Mouse (Mus musculus) E14TG2a.4 (cell line): ENCODE measurements around the gene Mrps2.
"Not testable (repeated sequence)": the region's sequence is repeated elsewhere in the genome, so short reads cannot be mapped to it uniquely, and the experiment has no call there.

Experiments
- H3K27me3 ChIP-seq: 2 replicates; pipeline ENCODE4 v1.6.1; 2014; ENCODE audit warnings: low read length, control low read depth; ENCODE audit not compliant: insufficient read depth
- H3K36me3 ChIP-seq: 2 replicates; pipeline ENCODE4 v1.6.1; 2014; ENCODE audit warnings: low read length, control low read depth; ENCODE audit not compliant: insufficient read depth
- H3K4me1 ChIP-seq: replicated peaks from 2 replicates; pipeline ENCODE4 v1.6.1; 2014; ENCODE audit warnings: low read depth, low read length, control low read depth
- H3K4me3 ChIP-seq: replicated peaks from 2 replicates; pipeline ENCODE4 v1.5.1; 2014; ENCODE audit warnings: mild to moderate bottlenecking, low read length
- H3K9me3 ChIP-seq: 2 replicates; pipeline ENCODE4 v1.6.1; 2014; ENCODE audit warnings: low read length, control low read depth
- CTCF ChIP-seq: conservative IDR thresholded peaks from 2 replicates; pipeline ENCODE4 v1.5.1; 2014; ENCODE audit warnings: low read length
- NANOG ChIP-seq: IDR thresholded peaks from 2 replicates; pipeline ENCODE4 v1.6.1; 2014; ENCODE audit warnings: borderline replicate concordance, low read length, mixed read lengths
- POU5F1 ChIP-seq: IDR thresholded peaks from 2 replicates; pipeline ENCODE4 v1.6.1; 2014; ENCODE audit warnings: low read length, borderline replicate concordance

The Mrps2 gene

DNA sequence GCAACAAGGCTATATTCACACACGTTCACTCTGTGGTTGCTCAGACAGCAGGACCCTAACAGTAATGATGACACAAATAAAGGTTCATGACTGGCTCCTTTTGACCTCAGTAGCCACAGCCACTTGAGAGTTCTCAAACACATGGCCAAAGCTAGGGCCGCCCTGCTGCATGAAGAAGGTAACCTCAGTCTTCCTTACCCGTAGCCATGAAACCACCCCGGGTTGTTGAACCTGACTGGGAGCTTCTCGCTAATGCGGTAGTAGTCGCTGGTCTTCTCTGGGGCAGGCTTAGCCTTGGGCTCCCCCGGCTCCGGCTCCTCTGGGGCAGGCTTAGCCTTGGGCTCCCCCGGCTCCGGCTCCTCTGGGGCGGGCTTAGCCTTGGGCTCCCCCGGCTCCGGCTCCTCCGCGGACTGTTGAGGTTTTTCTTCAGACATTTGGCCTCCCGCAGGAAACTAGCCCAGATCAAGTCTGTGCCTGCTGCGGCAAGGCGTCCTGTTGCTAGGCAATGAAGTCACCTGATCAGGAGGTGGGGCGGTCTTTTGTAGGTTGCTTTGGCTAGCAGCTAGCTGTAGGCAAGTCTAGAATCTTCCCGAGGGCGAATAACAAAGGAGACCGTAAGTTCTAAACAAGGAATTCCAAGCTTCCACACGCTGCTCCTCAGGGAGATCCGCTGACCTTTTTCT is 1.9 kb upstream of the Mrps2 start, which contains the start of gene 1700007K13Rik:
TSS of gene 1700007K13Rik (minus strand) at position 497 of the 683 bp plus-strand sequence.
- H3K4me3 ChIP-seq = peak within 1 kb of the TSS; percentile 82
- peaks cover 3% of the 10 kb centered on the region; the same call in 1 of the 2 replicates for H3K27me3 ChIP-seq
- H3K9me3 ChIP-seq = no peaks in the 10 kb centered on the region
- H3K36me3 ChIP-seq = peaks cover 38% of the 10 kb centered on the region
- peaks cover 65% of the 10 kb centered on the region for H3K4me1 ChIP-seq
- TF ChIP-seq NANOG (no peak), CTCF (no peak), POU5F1 (no peak)

DNA sequence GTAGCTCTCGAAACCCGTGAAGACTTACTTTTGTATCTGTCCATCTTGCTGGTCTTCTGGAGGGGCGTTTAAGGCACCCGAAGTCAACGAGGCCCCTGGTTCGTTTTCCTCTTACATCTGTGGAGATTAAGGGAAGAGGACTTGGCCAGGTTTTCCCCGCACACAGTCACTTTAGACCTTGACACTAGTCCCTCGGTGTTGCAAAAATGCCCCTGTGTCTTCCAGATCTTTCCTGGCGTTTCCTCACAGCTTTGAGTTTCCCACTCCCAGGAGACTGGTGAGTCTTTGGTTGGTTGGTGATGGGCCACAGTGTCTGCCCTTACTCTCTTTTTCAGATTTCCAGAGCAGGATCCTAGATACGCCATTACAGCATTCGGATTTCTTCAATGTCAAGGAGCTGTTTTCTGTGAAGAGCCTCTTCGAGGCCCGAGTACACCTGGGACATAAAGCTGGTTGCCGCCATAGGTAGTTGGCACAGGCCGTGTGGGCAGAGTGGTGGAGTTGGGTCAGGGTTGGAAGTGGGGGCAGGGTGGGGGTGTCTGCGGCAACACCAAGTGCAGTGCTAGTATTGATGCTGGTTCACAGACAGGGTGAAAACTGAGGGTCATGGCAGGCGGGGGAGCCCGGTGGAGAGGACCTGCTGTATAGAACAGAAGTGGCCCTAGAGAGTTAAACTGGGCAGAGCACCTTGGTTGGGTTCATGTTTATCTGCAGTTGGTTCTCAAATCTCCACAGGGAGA is 790 bp downstream of the Mrps2 start:
- TF ChIP-seq CTCF (no peak), NANOG (no peak), POU5F1 (no peak)
- Histone ChIP-seq H3K4me1 (peaks cover 71% of the 10 kb centered on the region), H3K4me3 (peak overlapping the region; percentile 99), H3K9me3 (no peaks in the 10 kb centered on the region), H3K36me3 (peaks cover 41% of the 10 kb centered on the region), H3K27me3 (peaks cover 3% of the 10 kb centered on the region; the same call in 1 of the 2 replicates)

DNA sequence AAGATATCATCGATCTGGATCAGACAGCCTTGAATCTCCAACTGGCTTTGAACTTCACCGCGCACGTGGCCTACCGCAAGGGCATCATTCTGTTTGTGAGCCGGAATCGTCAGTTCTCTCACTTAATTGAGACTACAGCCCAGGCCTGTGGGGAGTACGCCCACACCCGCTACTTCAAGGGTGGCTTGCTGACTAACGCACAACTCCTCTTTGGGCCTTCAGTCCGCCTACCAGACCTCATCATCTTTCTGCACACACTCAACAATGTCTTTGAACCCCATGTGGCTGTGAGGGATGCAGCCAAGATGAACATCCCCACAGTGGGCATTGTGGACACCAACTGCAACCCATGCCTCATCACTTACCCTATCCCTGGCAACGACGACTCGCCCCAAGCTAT is 1.6 kb downstream of the Mrps2 start:
- Histone ChIP-seq H3K9me3 (no peaks in the 10 kb centered on the region), H3K4me3 (peak overlapping the region; percentile 99), H3K4me1 (peaks cover 68% of the 10 kb centered on the region), H3K36me3 (peaks cover 41% of the 10 kb centered on the region), H3K27me3 (peaks cover 3% of the 10 kb centered on the region; the same call in 1 of the 2 replicates)
- TF ChIP-seq POU5F1 (no peak), NANOG (no peak), CTCF (no peak)

DNA sequence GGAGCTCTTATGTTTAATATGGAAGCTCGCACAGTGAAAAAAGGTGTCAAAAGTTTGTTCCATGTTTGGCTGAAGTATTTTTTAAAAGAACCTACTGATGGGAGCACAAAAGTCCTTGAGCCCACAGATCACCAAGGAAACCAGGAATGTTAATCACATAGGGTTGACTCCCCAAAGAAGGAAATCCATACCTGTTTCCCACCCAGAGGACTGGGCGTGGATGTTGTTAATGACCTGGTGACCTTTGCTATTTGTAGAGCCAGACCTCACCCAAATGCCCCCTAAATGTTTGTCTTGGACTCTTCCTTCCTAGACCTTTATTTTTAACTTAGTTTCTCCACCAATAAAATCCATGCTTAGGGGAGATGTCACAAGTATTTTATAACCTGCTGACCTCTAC is 2.7 kb downstream of the Mrps2 start:
- H3K36me3 ChIP-seq = peaks cover 41% of the 10 kb centered on the region
- TF ChIP-seq CTCF = no peak
- no peak for TF ChIP-seq NANOG
- no peak for TF ChIP-seq POU5F1
- H3K4me3 ChIP-seq = peak overlapping the region; percentile 99
- no peaks in the 10 kb centered on the region for H3K27me3 ChIP-seq
- H3K4me1 ChIP-seq = peaks cover 57% of the 10 kb centered on the region
- no peaks in the 10 kb centered on the region for H3K9me3 ChIP-seq

DNA sequence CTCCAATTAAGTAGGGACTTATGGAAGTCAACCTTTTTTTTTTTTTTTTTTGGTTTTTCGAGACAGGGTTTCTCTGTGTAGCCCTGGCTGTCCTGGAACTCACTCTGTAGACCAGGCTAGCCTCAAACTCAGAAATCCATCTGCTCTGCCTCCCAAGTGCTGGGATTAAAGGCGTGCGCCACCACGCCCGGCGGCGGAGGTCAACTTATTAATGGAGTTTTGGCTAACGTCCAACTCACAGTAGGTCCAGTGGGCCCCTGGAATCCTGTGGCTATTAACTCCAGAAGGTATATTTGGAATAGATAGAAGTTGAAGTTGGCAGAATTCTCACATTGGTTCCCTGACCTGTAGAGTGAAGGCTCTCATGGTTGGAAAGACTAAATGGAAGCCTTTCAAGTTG is 4.1 kb downstream of the Mrps2 start:
- not testable (repeated sequence) for H3K27me3 ChIP-seq, H3K4me3 ChIP-seq, H3K9me3 ChIP-seq
- peaks cover 41% of the 10 kb centered on the region for H3K36me3 ChIP-seq
- H3K4me1 ChIP-seq = peaks cover 49% of the 10 kb centered on the region

DNA sequence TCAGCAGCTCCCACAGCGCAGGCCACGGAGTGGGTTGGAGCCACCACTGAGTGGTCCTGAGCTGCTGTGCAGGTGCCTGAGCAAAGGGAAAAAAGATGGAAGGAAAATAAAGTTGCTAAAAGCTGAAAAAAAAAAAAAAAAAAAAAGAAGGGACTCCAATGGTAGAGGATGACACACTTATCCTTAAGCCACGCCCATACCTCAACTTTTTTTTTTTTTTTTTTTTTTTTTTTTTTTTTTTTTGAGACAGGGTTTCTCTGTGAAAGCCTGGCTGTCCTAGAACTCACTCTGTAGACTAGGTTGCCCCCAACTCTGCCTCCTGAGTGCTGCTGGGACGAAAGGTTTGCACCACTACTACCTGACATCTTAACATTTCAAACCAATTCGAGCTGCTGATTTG is 10.1 kb downstream of the Mrps2 start:
- not testable (repeated sequence) for H3K27me3 ChIP-seq, H3K9me3 ChIP-seq, H3K36me3 ChIP-seq, H3K4me3 ChIP-seq
- H3K4me1 ChIP-seq = peaks cover 31% of the 10 kb centered on the region

DNA sequence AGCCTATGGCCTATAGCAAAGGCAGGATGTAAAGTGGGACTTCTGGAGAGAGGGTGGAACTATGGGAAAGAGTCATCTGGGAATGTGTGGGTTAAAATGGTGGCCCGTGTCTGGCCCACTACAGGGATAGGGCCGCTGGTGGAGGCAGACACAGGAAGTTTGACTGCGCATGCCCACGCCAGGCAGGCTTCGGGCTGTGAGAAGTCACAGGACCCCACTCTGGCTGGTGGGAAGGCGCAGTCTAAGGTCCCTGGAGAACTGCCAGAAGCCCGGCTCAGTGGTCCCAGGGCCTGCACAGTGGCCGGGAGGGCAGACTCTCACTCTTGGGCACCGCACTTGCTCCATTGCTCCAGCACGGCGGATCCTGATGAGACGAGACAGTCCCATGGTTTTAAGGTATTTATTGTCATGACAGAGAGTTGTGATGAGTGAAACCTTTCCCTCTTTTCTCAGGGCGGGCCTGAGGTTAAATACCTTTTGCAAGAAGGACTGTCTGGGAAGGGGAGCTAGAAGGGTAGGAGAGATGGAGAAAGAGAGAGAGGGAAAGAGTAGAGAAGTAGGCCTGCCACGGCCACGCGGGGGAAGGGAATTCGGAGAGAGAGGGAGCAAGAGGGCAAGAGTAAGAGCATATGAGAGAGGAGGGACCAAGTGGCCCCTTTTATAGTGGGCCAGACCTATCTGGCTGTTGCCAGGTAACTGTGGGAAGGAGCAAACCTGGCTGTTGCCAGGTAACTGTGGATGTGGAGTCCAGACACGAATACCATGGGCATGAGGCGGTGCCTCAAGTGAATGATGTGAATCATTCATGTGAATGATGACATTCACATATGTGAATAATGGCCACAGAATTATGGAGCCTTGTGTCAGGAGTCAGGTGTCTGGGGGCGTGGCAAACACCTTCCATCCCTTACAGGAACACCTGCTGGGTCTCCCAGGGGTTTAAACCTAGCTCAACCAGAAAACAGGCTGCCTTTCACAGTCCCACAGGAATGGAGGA is 11.6 kb downstream of the Mrps2 start:
- Histone ChIP-seq H3K27me3 (no peaks in the 10 kb centered on the region), H3K4me3 (peak overlapping the region; percentile 75), H3K4me1 (peaks cover 28% of the 10 kb centered on the region), H3K9me3 (no peaks in the 10 kb centered on the region), H3K36me3 (peaks cover 6% of the 10 kb centered on the region; the same call in 1 of the 2 replicates)
- no peak for TF ChIP-seq CTCF
- TF ChIP-seq POU5F1 = no peak
- no peak for TF ChIP-seq NANOG

DNA sequence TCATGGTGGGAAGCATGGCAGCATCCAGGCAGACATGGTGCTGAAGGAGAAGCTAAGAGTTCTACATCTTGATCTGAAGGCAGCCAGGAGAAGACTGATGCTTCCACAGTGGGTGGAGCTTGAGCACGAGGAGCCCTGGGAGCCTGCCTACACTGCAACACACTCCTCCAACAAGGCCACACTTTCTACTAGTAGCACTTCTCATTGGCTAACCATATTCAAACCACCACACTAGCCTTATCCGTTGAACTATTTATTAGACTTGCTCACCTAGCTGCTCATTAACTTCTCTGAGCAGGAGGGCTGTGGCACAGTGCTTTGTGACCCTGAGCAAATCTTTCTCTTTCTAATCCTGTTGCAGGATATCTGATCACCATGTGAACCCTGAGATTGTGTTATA is 16.0 kb downstream of the Mrps2 start:
- H3K4me3 ChIP-seq = no peak overlapping the region
- no peaks in the 10 kb centered on the region for H3K27me3 ChIP-seq
- H3K9me3 ChIP-seq = peaks cover 3% of the 10 kb centered on the region; the same call in 1 of the 2 replicates
- peaks cover 16% of the 10 kb centered on the region for H3K4me1 ChIP-seq
- peaks cover 6% of the 10 kb centered on the region; the same call in 1 of the 2 replicates for H3K36me3 ChIP-seq
- TF ChIP-seq NANOG (no peak), POU5F1 (no peak), CTCF (no peak)
